Mouse (Mus musculus) T-helper 1 cell (primary cell): Measurements from ENCODE around the gene Arel1.

Experiments used
- in situ Hi-C: fragments of 300-600 bp; cut with MboI, MseI; formaldehyde crosslinking; loops from one replicate; pipeline ENCODE4 v1.15.1; 2025; ENCODE audit warnings: high pct_unique_total_duplicates

Arel1 gene

DNA sequence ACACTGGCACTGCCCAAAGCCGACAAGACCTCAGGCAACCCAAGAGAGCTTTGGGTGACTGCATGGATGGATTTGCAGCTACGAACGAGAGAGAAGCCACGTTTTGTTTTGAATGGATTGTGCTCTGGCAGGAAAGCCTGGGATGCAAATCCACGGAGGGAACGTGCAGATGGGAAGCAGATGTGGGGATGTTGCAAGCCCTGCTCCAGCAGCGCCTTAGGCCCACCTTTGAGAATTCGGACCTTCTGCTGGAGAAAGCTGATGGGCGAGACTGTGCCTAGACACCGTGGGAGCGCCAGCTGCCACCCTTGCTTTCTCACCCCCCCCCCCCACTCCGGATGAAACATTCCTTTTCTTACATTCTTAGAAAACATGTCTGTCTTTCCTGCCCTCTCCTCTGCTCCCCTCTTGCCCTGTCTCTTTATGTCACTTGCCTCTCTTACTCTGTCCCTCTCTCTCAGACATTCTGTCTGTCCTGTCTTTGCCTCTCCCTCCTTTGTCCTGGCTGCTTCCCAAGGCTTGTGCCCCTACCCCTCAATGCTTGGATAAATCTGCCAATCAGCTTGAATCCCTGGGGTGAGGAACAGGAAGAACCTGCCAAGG lies 63.6 kb downstream of the Arel1 start:
- in situ Hi-C loops: no loop called here

DNA sequence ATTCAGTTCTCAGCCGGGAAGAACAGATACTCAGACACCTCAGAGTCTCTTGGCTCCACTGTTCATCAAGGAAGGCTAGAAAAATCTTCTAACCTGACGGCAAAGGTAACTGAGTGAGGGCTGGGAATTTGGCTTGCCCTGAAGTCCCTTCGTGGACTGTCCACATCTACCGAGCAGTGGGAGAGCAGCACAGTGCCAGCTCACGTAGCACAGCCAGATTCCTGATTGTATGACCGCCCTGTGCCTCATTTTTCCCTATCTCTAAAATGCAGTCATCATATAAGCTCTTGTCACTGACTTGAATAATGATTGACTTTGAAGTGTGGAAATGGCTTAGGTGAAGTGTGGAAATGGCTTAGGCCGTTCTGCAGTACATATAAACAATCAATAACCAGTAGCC lies 66.3 kb downstream of the Arel1 start:
- in situ Hi-C loops: no loop called here

DNA sequence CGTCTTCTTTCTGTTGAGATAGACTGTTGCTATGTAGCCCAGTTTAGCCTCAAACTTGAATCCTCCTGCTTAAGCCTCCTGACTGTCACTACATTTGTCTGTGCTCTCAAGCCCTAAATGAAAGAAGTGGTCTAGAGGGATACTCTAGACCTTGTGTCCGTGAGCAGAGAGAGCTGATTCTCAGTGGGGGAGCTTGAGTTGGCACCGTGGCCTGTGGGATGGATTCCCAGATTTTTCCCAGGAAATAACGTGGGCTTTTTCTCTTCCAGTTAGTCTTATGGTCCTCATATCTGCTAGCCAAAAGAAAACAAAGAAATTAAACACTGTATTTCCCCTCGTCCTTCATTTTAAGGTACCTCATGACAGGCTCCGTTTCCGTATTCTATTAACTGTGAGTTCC lies 70.4 kb downstream of the Arel1 start:
- in situ Hi-C loops: no loop called here

DNA sequence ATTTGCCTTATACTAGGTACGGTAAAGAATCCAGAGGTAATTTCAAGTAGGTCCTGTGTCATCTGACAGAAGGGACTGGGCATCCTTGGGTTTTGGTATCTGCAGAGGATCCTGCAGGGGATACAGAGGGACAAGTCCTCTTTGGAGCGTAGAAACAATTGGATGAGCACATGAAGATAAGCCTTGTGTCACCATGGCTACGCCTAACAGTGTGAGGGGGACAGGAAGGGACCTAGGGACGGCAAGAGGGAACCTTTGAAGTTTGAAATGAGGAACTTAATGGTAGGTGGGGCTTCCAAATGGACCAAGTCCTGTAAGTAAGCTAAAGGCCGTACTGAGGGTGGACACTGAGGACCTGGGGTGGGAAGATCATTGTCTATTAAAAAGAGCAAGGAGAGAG lies 73.4 kb downstream of the Arel1 start:
- in situ Hi-C loops: no loop called here

DNA sequence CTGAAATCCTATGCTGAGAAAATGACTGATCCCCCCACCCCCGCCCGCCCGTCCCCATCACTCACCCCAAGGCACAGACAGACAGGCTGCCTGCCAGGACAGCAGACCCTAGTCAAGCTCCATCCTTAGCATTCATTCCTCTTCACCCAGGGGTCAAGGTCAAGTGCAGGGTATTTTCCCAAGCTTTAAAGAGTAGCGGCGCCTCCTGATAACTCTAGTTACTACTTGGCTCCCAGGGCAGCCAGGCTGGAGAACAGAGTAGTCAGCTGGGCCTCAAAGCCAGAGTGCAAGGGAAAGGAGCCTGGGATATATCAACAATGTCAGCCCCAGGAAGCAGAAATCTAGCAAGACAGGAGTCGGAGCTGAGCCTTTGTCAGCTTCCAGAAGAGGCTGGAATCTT lies 74.5 kb downstream of the Arel1 start:
- in situ Hi-C loops: no loop called here

DNA sequence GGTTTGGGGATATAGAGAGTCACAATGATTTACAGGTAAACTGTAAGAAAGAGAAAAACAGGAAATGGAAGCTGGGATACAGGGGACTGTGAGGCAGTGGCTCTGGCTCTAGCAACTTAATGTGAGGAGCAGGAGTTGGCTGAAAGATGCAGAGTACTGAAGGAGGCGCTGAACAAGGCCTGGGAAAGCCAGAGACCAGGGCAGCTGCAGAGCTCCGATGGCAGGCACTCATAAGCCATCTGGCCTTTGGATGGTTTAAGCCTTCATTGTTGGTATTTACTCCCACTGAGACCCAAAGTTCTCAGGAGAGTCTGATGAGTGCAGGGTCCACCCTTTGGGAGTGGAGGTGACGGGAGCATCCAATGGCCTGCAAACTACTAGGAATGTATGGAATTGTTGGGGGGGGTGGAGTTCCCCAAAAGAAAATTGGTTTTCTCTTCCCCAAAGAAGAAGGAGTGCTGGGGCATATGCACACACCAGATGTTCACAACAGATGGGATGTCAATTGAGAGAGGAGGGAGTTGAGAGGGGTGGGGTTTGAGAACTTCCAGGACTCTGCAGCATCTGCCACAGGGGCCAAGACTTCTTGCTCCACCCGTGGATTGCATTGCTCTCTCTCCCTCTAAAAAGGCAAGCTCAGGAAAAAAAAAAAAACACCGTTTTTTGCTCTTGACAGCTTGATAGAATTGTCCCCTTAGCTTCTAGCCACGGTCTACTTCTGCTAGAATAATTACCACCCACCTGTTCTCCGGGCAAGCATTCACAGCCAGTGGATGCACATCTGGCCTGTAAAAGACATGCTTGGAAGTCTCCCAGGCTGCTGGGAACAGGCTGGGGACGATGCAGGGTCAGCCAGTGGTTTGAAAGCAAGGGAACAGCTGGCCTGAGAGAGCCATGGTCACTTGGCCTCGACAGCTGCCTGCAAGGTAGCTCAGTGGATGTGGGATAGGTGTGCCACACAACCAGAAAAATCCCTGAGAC lies 76.8 kb downstream of the Arel1 start:
- in situ Hi-C loops: no loop called here

DNA sequence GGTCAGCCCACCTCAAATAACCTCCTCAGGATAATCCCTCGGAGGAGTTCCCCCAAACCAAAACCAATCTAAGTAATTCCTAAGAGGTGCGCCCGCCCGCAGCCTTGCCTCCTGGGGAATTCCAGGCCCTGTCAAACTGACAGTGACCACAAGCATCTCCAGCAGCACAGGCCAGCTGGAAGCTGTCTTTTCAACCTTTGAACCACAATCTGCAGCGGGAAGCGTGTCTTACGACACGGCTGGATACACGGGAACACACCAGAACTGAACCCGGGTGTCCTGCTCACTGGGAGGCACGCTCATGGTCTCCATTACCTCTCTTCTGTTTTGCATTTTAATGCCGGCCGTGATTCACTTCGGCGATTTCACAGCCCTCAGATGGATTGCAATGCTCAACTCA lies 80.4 kb downstream of the Arel1 start:
- in situ Hi-C loops: no loop called here

DNA sequence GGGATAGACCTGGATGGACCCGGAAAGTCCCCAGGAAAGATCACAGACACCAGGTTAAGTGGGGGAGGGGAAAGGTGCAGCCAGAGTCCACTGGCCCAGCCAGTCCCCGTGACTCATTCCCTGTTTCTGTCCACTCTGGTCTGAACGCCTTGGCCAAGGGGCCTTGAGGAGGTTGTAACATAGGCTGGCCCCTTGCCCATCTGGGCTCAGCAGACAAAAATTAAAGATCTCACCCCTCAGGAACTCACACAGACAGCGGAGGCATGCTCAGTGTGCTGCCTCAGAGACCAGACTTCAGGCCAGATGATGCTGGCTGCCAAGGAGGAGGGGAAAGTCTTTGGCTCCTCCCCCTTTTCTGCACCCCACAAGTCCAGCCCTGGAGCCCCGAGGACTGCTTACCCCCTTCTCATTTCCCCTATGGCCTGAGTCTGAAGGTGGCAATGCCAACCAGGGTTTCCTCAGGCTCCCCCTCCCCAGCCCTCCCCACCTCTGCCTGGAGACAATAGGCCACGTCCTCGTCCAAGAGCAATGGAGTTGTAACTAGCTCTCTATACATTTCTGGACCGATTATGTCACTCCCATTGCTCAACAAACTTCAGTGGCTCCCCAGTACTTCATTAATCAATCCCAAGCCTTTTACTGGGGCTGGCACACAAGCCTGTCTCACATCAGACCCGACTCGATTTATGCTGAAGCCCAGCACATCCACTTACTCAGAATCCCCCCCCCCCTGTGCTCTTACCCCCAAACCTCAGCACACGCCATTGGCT lies 85.4 kb downstream of the Arel1 start:
- in situ Hi-C loops: no loop called here

DNA sequence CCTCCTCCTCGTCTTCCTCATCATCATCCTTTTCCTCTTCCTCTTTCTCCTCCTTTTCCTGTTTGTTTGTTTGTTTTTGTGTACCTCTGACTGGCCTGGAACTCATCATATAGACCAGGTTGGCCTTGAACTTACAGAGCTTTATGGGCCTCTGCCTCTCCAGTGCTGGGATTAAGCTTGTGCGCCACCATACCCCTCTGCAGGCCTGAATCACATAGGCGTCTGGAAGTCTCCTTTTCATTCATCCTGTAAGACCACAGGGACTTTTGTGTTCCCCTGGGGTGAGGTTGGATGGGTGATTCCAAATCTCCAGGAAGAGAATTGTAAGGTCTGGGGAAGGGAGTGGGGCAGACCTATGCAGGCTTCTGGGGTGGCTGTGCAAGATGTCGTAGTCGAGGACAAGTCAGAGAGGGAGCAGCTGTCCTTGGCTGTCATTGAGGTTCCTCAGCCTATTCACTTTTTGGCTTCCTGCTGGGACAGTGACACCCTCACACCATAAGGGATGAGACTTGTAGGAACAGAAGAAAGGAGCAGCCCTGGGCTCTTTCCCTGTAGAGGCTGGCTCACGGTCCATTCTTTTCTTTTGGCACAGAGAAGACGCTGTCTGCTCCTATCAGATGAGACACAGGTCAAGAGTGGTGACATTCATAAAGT lies 86.2 kb downstream of the Arel1 start:
- in situ Hi-C loops: no loop called here

DNA sequence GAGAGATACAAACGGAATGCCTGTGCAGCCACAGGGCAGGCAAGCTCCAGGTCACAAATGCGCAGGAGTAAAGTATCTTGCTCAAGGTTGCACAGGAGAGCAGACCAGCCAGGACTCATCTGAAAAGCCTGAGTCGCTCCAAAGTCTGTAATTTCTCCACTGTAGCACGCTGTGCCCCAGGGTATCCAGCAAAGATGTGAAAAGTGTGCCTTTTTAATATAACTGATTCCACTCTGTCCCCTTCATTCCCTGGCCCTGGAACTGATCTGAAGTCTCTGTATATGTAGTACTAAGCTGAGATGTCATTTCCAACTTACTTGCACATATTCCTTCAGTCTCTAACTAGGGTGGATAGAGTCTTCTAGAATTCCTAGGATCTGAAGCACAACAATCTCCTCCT lies 87.9 kb downstream of the Arel1 start:
- in situ Hi-C loops: no loop called here

DNA sequence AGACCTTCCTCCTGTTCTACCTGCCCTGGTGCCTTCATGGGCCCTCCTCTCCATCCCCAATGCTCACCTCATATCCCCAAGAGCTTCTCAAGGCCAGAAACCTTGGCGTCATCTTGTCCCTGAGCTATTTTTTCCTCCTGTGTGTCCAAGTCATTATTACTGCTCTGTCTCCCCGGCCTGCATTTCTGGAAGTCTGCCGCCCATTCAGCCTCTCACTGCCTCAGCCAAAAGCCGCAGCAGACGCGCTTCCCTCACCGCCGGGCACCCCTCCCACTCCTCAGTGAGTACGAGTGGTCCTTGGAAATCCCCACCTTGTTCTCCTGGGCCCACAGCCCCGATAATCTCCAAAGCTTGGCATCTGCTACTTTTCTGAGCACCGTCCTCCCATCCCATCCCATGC lies 90.6 kb downstream of the Arel1 start:
- in situ Hi-C loops: no loop called here

DNA sequence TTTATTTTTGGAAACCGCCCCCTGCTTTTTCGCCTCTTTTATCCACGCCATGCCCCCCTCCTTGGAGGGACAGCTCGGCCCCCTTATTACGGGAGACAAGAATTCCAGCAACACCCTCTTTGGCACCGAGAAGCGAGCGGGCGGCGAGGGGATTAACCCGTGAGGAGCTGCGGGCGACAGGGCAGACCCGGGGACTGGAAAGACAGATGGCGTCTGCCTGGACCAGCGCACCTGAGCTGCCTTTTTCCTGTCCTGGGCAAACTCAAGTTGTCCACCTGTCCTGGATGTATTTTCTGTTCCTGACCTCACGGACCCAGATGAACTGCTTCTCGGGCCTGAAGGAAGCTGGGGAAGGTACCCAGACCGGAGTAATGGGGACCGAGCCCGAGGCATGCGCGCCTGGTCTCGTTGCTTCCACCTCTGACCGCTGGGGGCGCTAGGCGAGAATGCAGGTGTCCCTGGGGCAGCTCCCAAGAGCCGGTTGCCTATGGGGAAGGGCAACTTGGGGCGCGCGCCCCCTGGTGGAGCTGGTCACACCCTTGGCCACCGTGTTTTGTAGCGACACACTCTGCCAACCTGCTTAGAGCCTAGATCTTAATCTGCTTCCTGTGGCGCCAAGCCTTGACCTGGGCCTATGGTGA lies 94.1 kb downstream of the Arel1 start, which contains the start of gene Ltbp2:
Gene Ltbp2, minus strand, starts transcription at position 52 of the 641 bp plus-strand sequence.
- in situ Hi-C loops: no loop called here

DNA sequence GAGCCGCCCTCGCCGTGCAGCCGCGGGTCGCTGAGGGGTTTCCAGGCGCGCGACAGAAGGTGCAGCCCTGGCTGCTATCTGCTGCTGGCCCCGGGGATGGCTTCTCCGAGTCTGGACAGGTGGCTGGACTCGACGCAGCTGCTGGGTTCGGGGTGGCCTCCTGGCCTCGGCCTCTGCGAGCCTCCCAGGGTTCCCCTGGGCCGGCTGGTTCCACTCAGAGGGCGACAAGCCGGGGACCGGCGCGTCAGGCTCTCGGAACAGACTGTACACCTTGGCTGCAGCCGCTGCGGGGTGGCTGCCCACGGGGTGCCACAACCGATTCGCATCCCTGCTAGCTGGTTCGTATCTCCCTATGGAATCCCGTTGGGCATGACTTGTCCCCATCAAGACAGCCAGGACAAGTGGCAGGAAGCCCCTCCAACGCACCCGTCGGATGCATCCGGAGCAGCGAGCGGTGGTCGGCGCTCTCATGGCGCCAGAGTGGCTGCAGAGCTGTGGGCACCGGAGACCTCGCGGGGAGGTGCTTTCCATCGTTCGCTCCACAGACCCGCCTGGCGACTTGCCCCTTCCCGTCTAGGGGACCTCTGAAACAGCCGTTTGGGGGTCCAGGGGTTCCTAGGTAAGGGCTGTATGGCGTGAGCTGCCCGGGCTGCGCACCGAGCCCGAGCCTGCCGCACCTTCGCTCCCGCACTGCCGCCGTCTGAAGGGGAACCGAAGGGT lies 94.8 kb downstream of the Arel1 start:
- in situ Hi-C loops: no loop called here

DNA sequence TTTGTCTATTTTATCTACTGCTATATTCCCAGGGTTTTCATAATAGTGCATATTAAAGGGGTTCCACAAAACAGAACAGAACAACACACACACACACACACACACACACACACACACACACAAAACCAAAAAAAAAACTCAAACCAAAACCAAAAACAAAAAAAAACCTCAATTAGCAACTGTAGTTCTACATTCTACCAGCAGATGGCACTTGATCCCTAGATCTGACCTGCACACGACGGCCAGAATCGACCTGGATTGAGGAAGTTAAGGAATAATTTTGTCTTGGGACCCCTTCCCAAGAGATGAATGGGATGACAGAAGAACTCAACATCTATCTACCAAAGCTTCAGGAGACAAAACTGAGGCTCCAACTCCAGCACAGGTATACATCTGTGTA lies 97.3 kb downstream of the Arel1 start:
- in situ Hi-C loops: loop anchor here (5.0 kb wide), 1 partner anchor 71 kb away; no protein-coding TSS in a partner anchor

DNA sequence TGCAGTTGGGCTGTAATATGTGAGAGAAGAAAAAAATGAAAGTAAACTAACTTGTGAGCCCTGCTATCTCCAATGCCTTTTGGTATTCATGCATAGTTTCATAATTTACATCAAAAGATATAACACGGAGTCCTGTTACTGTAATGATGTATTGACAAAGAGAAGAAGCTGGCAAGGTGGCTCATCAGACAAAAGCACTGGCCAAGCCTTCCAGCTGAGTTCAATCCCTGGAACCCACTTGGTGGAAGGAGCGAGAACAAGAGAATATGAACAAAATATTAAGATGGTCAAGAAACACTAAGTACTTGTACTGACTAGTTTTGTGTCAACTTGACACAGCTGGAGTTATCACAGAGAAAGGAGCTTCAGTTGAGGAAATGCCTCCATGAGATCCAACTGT lies 98.4 kb downstream of the Arel1 start:
- in situ Hi-C loops: loop anchor here (5.0 kb wide), 1 partner anchor 70 kb away; no protein-coding TSS in a partner anchor
